Mouse (Mus musculus) kidney, postnatal 14 days (tissue): ENCODE data around the gene Gm26661.

Experiments used
- DNase-seq: peaks from one replicate; pipeline ENCODE4 v3.0.0; 2022; ENCODE audit warnings: mixed read lengths

Gm26661 gene

GRCm38 (mm10) chr14:7821341-7821740 is 30.0 kb downstream of the Gm26661 start:
- DNase-seq = no peak

- no peak for DNase-seq
Observed at GRCm38 (mm10) chr14:7822693-7823092, 31.3 kb downstream of the Gm26661 start.

GRCm38 (mm10) chr14:7824651-7825268 is 33.4 kb downstream of the Gm26661 start:
- DNase-seq = peak; percentile 91

GRCm38 (mm10) chr14:7826151-7826937 is 35.0 kb downstream of the Gm26661 start:
- peak; percentile 85 for DNase-seq

GRCm38 (mm10) chr14:7829181-7829580 is 37.8 kb downstream of the Gm26661 start:
- DNase-seq = peak; percentile 50

GRCm38 (mm10) chr14:7831770-7832439 is 40.5 kb downstream of the Gm26661 start:
- no peak for DNase-seq

GRCm38 (mm10) chr14:7832440-7832783 is 41.0 kb downstream of the Gm26661 start:
- no peak for DNase-seq

- DNase-seq = no peak
Observed at GRCm38 (mm10) chr14:7833458-7833857, 42.1 kb downstream of the Gm26661 start.

GRCm38 (mm10) chr14:7838564-7839089 is 47.2 kb downstream of the Gm26661 start:
- DNase-seq = no peak

- DNase-seq = no peak
Observed at GRCm38 (mm10) chr14:7839950-7840514, 48.6 kb downstream of the Gm26661 start.
